Mouse (Mus musculus): ENCODE data around the gene Arntl.

DNA sequence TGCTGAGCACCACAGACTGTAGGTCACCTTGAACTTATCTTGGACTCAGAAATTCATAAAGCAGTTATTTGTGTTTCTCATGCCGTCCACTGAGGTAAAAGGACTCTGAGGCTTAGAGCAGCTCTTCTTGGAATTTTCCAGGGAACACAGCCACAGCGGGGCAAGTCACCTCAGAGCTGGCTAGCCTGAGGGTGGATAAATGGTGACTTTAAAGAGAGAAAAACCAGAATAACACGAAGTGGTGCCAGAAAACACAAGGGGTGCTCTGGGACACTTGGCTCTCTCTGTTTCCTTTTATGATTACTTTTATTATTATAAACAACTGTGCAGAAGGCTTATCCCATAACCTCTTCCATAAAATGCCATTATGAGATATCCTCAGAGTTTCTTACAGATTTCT is 11.1 kb upstream of the Arntl start:
- TF ChIP-seq CTCF (conservative IDR thresholded peaks at IDR 0.05; ENCODE audit: insufficient read depth, insufficient read length, low read depth, low read length) (no peak), POLR2A (IDR thresholded peaks at IDR 0.05; ENCODE audit: low read depth, low read length) (no peak)
